Mouse (Mus musculus) myocyte (in vitro differentiated cells): Measurements from ENCODE around the gene Scfd2.

ENCODE experiments used
- CEBPB ChIP-seq: IDR thresholded peaks from 2 replicates; pipeline ENCODE4 v1.6.1; 2011; ENCODE audit warnings: mild to moderate bottlenecking, moderate library complexity; ENCODE audit not compliant: poor library complexity, insufficient read depth, severe bottlenecking
- POLR2A ChIP-seq: IDR thresholded peaks from one replicate; pipeline ENCODE4 v1.6.1; 2011; ENCODE audit warnings: low read depth, mild to moderate bottlenecking, control low read depth, moderate library complexity; ENCODE audit not compliant: insufficient read length
- POLR2AphosphoS2 ChIP-seq: IDR thresholded peaks from one replicate; pipeline ENCODE4 v1.6.1; 2011; ENCODE audit warnings: low read depth, control low read depth; ENCODE audit not compliant: insufficient read length
- TCF12 ChIP-seq: IDR thresholded peaks from one replicate; pipeline ENCODE4 v1.6.1; 2011; ENCODE audit warnings: mild to moderate bottlenecking, control low read depth; ENCODE audit not compliant: poor library complexity, insufficient read depth, severe bottlenecking

DNA sequence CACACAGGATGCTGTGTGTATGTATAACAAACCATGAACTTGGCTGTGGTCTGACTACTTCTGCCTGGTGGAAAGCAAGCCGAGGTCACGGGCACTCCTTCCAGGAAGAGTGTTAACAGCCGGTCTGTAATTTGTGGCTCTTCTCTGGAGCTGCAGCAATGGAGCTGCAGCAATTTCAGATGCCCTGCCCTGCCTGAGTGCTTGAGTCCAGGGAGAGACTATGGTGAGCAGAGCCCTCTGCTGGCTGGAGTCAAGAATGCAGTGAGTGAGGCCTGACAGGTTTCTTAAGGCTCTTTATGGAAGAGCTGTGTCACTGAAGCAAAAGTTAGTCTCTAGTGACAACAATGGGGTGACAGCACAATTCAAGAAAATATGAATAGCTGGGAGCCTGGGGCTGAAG lies 253.8 kb downstream of the Scfd2 start:
- TF ChIP-seq POLR2A (no peak), CEBPB (no peak), TCF12 (no peak), POLR2AphosphoS2 (no peak)
